Mouse (Mus musculus) embryonic facial prominence, embryonic 13.5 days (tissue): ENCODE measurements around the gene Tnfaip1. TPM values are rescaled to one million over a fixed set of nuclear protein-coding genes. Genes with fewer than 3 reads are reported as not detected.

Source experiments
- ATAC-seq: fragments of 200-750 bp; cut with Nextera tagmentation; 2 replicates; pipeline ENCODE4 v1.8.0; 2017; ENCODE audit warnings: low read depth; ENCODE audit not compliant: insufficient number of reproducible peaks, insufficient read depth, low FRiP score, low TSS enrichment
- H3K27ac ChIP-seq: fragments of 300-500 bp; sonication (generic); 2 replicates; pipeline ENCODE4 v1.5.1; 2015; ENCODE audit warnings: moderate library complexity, mild to moderate bottlenecking, inconsistent platforms
- H3K27me3 ChIP-seq: fragments of 300-500 bp; sonication (generic); 2 replicates; pipeline ENCODE4 v1.6.1; 2015; ENCODE audit warnings: mild to moderate bottlenecking, inconsistent platforms
- H3K36me3 ChIP-seq: fragments of 300-500 bp; sonication (generic); 2 replicates; pipeline ENCODE4 v1.6.1; 2015; ENCODE audit warnings: mild to moderate bottlenecking, inconsistent platforms
- H3K4me1 ChIP-seq: fragments of 300-500 bp; sonication (generic); 2 replicates; pipeline ENCODE4 v1.6.1; 2015; ENCODE audit warnings: inconsistent platforms
- H3K4me2 ChIP-seq: fragments of 300-500 bp; sonication (generic); 2 replicates; pipeline ENCODE4 v1.6.1; 2015; ENCODE audit warnings: moderate library complexity, mild to moderate bottlenecking, inconsistent platforms
- H3K4me3 ChIP-seq: fragments of 300-500 bp; sonication (generic); 2 replicates; pipeline ENCODE4 v1.5.1; 2015; ENCODE audit warnings: mild to moderate bottlenecking, inconsistent platforms
- H3K9ac ChIP-seq: fragments of 300-500 bp; sonication (generic); 2 replicates; pipeline ENCODE4 v1.6.1; 2015; ENCODE audit warnings: mild to moderate bottlenecking, inconsistent platforms
- H3K9me3 ChIP-seq: fragments of 300-500 bp; sonication (generic); 2 replicates; pipeline ENCODE4 v1.6.1; 2016; ENCODE audit warnings: inconsistent platforms
- WGBS: fragments of 180-500 bp; shearing (Covaris S2); methylation state at CpG from one replicate; pipeline ENCODE4 v1.1.7; 2015; ENCODE audit warnings: mixed read lengths; 5-methylcytosine and 5-hydroxymethylcytosine counted together
- polyA plus RNA-seq: library from polyadenylated mRNA; unstranded; fragments of >200 nt; fragmentation: Nextera tagmentation; extraction: Ambion mirVana; gene quantifications from 2 replicates; pipeline ENCODE4 v1.2.1, GENCODE M21; 2015

Gene Tnfaip1
- polyA plus RNA-seq, 1 experiment from 2014 or later: 78.1 TPM

DNA sequence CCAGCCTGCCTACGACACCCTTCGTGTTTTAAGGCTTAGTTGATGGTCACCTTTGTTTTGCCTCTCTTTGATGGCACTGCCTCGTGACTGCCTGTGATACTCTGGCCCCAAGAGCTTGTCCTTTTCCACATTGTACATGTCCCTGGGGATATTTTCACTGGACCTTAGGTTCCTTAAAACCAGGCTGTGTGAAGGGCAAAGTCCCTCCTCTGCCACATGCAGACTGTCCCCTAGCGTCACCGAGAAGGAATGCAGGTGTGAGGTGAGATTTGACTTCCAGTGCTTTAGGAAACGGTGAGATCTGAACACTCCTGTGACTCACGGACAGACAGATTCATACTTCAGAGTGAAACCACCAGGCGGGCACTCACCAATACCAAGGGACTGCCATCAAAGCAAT lies 21.1 kb upstream of the Tnfaip1 start:
- ATAC-seq: no peak
- Histone ChIP-seq H3K27me3 (no peaks in the 10 kb centered on the region), H3K4me3 (no peak overlapping the region), H3K27ac (no peak overlapping the region), H3K36me3 (no peaks in the 10 kb centered on the region), H3K9ac (no peak overlapping the region), H3K4me2 (no peak overlapping the region), H3K4me1 (no peaks in the 10 kb centered on the region), H3K9me3 (peaks cover under 1% of the 10 kb centered on the region; the same call in 1 of the 2 replicates)
- WGBS: 59% methylated on average over 8 of the region's 8 CpGs

- Histone ChIP-seq H3K4me2 (no peak overlapping the region), H3K4me3 (no peak overlapping the region), H3K9me3 (peaks cover 3% of the 10 kb centered on the region; the same call in 1 of the 2 replicates), H3K4me1 (0 out of 2 replicates have a peak, but pooled peaks cover 2% of the 10 kb centered on the region), H3K27me3 (no peaks in the 10 kb centered on the region), H3K27ac (no peak overlapping the region), H3K36me3 (no peaks in the 10 kb centered on the region), H3K9ac (no peak overlapping the region)
- no peak for ATAC-seq
- WGBS: 81% methylated on average over 4 of the region's 4 CpGs
Observed at GRCm38 (mm10) chr11:78556070-78556469, 19.9 kb upstream of the Tnfaip1 start.

DNA sequence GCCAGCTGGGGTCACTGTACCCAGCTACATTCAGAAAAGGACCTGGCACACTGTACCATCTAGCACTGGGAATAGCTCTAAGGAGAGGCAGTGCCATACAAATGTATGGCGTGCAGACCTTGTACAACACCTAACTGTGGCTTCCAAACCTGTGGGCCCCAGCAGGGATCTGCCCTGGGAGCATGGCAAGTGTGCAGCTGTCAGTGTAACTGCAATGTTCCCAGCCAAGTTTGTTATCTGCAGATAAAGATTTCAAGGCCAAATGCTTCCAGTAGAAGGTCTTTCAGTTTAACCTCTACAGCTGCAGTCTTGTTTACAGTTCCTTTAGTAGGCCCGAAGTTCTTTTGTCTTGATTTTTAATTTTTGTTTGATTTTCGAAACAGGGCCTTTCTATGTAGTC lies 19.5 kb upstream of the Tnfaip1 start:
- H3K4me3 ChIP-seq: no peak overlapping the region
- 90% methylated on average over 3 of the region's 3 CpGs for WGBS
- H3K27ac ChIP-seq: no peak overlapping the region
- no peaks in the 10 kb centered on the region for H3K27me3 ChIP-seq
- no peaks in the 10 kb centered on the region for H3K36me3 ChIP-seq
- peaks cover 3% of the 10 kb centered on the region; the same call in 1 of the 2 replicates for H3K9me3 ChIP-seq
- no peak overlapping the region for H3K4me2 ChIP-seq
- no peak overlapping the region for H3K9ac ChIP-seq
- ATAC-seq: no peak
- 0 out of 2 replicates have a peak, but pooled peaks cover 3% of the 10 kb centered on the region for H3K4me1 ChIP-seq

DNA sequence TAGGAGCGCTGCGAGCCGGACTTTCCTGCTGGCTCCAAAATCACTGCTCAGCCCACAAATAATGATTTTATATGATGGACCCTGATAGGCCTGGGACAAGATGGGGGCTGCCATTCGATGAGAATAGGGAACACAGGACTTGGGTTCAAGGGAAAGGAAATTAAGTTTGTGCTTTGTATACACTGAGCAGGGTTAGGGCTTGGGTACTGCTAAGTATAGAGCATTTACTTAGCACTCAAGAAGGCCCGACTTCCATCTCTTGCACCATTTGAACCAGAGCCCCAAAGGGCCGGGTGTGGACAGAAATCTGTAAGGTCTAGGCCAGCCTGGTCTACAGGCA lies 14.9 kb upstream of the Tnfaip1 start:
- H3K9ac ChIP-seq: peak overlapping the region; percentile 81
- no peaks in the 10 kb centered on the region for H3K27me3 ChIP-seq
- H3K4me1 ChIP-seq: peaks cover 20% of the 10 kb centered on the region
- peak overlapping the region; percentile 71 for H3K4me3 ChIP-seq
- peak; percentile 44; the same call in 1 of the 2 replicates for ATAC-seq
- H3K4me2 ChIP-seq: peak overlapping the region; percentile 74
- peaks cover 3% of the 10 kb centered on the region; the same call in 1 of the 2 replicates for H3K9me3 ChIP-seq
- H3K36me3 ChIP-seq: no peaks in the 10 kb centered on the region
- peak overlapping the region; percentile 84 for H3K27ac ChIP-seq
- 30% methylated on average over 6 of the region's 6 CpGs for WGBS

DNA sequence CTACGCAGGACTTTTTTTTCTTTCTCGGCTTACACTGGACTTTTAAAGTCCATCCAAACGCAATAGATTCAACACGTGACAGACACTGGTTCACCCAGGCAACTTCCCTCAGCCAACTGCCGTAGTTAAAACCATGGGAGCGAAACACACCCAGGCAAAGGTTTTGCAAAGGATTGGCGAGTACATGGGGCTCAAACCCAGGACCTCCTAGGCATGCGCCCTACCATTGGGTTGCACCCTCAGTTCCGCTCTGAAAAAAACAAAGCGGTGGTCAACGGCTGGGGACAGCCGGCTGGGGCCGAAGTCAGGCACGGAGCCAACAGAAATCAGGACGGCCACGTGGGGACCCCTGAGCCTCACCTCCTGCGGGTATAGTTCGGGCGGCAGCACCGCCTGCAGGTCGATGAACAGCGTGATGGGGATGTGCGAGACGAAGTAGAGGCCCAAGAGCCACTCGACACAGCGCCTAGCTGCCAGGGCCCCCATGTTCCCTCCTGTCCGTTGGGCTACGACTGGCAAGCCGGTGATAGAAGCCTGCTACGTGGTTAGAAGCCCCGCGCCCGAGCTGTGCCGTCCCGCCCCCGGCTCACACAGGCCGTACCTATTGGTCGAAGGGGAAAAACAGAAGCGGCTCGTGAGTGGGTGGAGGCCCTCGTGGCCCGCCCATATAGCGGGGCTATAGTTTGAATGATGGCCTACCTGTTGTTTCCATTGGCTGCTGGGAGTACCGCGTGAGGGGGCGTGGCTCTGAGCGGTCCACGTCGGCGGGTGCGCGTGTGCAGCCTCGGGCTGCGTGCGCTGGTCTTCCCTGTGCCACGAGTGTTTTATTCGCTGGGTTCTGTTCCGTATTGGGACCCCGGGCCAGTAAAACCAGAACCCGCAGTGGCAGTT lies 14.3 kb upstream of the Tnfaip1 start, which contains the start of gene Tmem97:
Gene Tmem97 (minus strand): TSS at position 610 of the 891 bp plus-strand sequence.
- Histone ChIP-seq H3K27me3 (no peaks in the 10 kb centered on the region), H3K9ac (peak within 1 kb of the TSS; percentile 81), H3K36me3 (peaks cover 3% of the 10 kb centered on the region), H3K4me3 (peak within 1 kb of the TSS; percentile 71), H3K27ac (peak within 1 kb of the TSS; percentile 84), H3K4me1 (peaks cover 20% of the 10 kb centered on the region), H3K9me3 (peaks cover 3% of the 10 kb centered on the region; the same call in 1 of the 2 replicates), H3K4me2 (peak within 1 kb of the TSS; percentile 74)
- under 1% methylated on average over 60 of the region's 60 CpGs for WGBS
- ATAC-seq: peak; percentile 99

DNA sequence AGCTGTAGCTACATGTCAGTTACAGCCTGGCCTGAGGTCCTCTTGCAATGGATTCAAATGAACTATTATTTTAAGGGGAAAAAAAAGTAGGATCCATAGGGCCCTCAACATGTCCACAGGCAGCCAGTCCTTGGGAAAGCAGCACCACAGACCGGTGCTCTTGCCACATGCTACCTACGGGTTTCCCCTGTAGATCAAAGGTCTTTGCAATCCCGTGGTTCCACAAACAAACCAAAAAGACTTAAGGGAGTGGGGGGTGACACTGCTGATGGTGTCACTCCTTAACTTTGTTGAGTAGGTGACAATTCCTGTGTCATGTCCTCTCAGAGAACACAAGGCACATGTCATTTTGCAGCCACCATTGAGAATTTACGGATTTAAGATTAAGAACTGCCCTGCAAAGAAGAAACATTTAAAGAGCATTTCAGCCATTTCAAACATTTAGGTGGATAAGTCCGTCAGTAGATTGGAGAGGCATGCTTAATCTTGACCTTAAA lies 13.4 kb upstream of the Tnfaip1 start:
- Histone ChIP-seq H3K9me3 (peaks cover 3% of the 10 kb centered on the region; the same call in 1 of the 2 replicates), H3K27ac (no peak overlapping the region), H3K4me2 (peak overlapping the region; percentile 74), H3K36me3 (peaks cover 11% of the 10 kb centered on the region), H3K4me3 (peak overlapping the region; percentile 71), H3K4me1 (peaks cover 20% of the 10 kb centered on the region), H3K9ac (peak overlapping the region; percentile 81), H3K27me3 (no peaks in the 10 kb centered on the region)
- no peak for ATAC-seq
- 11% methylated on average over 5 of the region's 5 CpGs for WGBS

GRCm38 (mm10) chr11:78547718-78548460 lies 11.8 kb upstream of the Tnfaip1 start:
- Histone ChIP-seq H3K27ac (no peak overlapping the region), H3K4me3 (no peak overlapping the region), H3K27me3 (no peaks in the 10 kb centered on the region), H3K4me1 (peaks cover 20% of the 10 kb centered on the region), H3K9me3 (peaks cover 3% of the 10 kb centered on the region; the same call in 1 of the 2 replicates), H3K4me2 (no peak overlapping the region), H3K9ac (no peak overlapping the region), H3K36me3 (peaks cover 25% of the 10 kb centered on the region)
- 92% methylated on average over 2 of the region's 2 CpGs for WGBS
- ATAC-seq: no peak

- Histone ChIP-seq H3K4me1 (peaks cover 16% of the 10 kb centered on the region), H3K27me3 (no peaks in the 10 kb centered on the region), H3K9me3 (no peaks in the 10 kb centered on the region), H3K36me3 (peaks cover 45% of the 10 kb centered on the region), H3K27ac (no peak overlapping the region), H3K4me2 (no peak overlapping the region), H3K4me3 (no peak overlapping the region), H3K9ac (peak overlapping the region; percentile 27; the same call in 1 of the 2 replicates)
- no peak for ATAC-seq
- WGBS: 76% methylated on average over 8 of the region's 8 CpGs
Observed at GRCm38 (mm10) chr11:78545181-78545580, 9.0 kb upstream of the Tnfaip1 start.

- no peak for ATAC-seq
- no peak overlapping the region for H3K4me2 ChIP-seq
- H3K9me3 ChIP-seq: no peaks in the 10 kb centered on the region
- H3K4me1 ChIP-seq: peaks cover 13% of the 10 kb centered on the region
- WGBS: 95% methylated on average over 7 of the region's 7 CpGs
- H3K9ac ChIP-seq: no peak overlapping the region
- peaks cover 49% of the 10 kb centered on the region for H3K36me3 ChIP-seq
- no peak overlapping the region for H3K27ac ChIP-seq
- H3K27me3 ChIP-seq: no peaks in the 10 kb centered on the region
- no peak overlapping the region for H3K4me3 ChIP-seq
Observed at GRCm38 (mm10) chr11:78544449-78545111, 8.4 kb upstream of the Tnfaip1 start.

GRCm38 (mm10) chr11:78540358-78540757 lies 4.2 kb upstream of the Tnfaip1 start:
- WGBS: 80% methylated on average over 3 of the region's 3 CpGs
- Histone ChIP-seq H3K9me3 (no peaks in the 10 kb centered on the region), H3K4me2 (no peak overlapping the region), H3K4me3 (no peak overlapping the region), H3K36me3 (peaks cover 59% of the 10 kb centered on the region), H3K27ac (no peak overlapping the region), H3K27me3 (no peaks in the 10 kb centered on the region), H3K4me1 (peaks cover 16% of the 10 kb centered on the region), H3K9ac (no peak overlapping the region)
- no peak for ATAC-seq

GRCm38 (mm10) chr11:78536690-78537084 lies 555 bp upstream of the Tnfaip1 start:
- peaks cover 27% of the 10 kb centered on the region for H3K4me1 ChIP-seq
- H3K27me3 ChIP-seq: no peaks in the 10 kb centered on the region
- peak overlapping the region; percentile 96 for H3K27ac ChIP-seq
- WGBS: 3% methylated on average over 14 of the region's 14 CpGs
- peak overlapping the region; percentile 86 for H3K4me3 ChIP-seq
- peaks cover 31% of the 10 kb centered on the region for H3K36me3 ChIP-seq
- H3K9me3 ChIP-seq: no peaks in the 10 kb centered on the region
- 0 out of 2 replicates have a peak, but pooled peaks have one; percentile 0 for ATAC-seq
- H3K4me2 ChIP-seq: peak overlapping the region; percentile 86
- H3K9ac ChIP-seq: peak overlapping the region; percentile 89
